Mouse (Mus musculus) telencephalon, adult 2 months (tissue): ENCODE data around the gene N4bp1.

Experiments used
- DNase-seq: peaks from one replicate; pipeline ENCODE4 v3.0.0-alpha.2; 2011; ENCODE audit warnings: low read depth, low spot score

Gene N4bp1

DNA sequence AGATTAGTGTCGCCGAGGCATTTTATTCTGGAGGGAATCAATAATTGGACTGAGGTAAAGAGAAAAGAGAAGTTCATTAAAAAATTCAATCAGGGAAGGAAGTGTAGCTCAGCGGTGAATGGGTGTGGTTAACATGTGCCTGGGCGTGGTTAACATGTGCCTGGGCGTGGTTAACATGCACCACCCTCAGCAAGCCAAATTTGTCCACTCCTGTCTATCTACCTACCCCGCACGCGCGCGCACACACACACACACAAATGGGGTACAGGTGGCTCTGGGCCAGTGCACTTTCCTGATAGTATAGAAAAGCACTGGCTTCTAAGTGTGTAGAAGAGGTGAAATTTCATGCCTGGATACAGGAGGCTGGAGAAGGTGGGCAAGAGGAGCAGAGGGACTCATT lies 119.9 kb downstream of the N4bp1 start:
- DNase-seq = no peak

DNA sequence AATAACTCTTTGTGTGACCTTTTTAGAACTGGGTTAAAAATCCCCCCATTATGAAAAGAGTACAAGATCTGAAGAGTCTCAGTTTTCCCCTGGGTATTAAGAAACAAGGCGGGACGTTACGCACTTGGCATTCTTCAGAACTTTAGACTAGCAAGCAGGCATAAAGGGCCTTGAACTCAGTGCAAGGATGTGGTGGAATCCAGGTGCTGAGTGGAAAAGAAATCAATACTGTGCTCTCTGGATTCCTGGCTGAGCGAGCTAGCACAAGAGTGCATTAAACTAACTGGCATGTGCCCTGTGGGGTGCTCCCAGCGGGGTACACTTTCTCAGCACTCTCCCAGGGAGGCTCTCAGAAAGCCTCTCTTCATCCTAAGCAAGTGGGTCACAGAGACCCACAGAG lies 122.3 kb downstream of the N4bp1 start:
- no peak for DNase-seq

DNA sequence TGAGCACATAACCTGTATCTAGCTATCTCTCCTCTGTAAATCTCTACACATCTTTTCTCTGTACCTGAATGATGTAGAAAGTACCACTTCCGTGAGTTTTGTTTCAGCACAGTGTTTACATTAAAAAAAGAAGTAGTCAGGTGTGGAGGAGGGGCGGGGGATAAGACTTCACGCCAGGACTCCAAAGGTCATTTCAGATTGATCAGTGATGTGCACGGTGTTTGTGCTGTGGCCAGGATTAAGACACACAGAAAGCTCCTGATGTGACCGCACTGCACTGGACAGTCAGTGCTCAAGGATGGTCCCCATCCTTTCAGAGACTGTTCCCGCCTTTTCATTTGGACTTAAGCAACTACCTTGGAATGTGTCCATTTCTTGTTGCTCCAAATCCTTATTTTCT lies 124.3 kb downstream of the N4bp1 start:
- no peak for DNase-seq

DNA sequence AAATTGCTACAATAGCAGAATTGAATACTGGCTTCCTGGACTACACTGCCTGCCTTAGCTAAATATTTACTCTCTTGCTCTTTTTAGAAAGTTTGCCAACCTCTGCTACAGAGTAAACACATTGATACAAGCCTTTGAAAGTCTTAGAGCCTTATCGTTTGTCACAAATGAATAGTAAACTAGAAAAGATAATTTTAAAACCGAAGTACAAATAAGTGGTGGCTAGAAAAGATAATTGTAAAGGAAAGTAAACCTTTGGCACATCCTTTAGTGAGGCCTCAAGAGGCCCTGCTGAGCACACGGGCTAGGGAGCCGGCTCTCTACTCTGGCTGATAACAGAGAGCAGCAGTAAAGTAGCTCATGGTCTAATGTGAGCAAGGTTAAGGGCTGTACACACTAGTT lies 126.0 kb downstream of the N4bp1 start:
- DNase-seq = no peak

DNA sequence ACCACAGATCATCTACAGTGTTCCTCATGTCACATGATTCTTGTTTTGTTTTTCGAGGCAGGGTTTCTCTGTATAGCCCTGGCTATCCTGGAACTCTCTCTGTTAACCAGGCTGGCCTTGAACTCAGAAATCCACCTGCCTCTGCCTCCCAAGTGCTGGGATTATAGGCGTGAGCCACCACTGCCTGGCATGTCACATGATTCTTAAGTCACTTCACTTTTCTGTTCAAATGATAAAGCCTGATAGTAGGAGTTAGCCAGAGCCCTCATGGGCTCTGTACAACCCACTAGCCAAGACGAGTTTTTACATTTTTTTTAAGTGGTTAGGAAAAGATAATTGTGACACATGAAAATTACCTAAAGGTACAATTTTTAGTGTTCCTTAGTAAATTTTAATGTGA lies 126.4 kb downstream of the N4bp1 start:
- DNase-seq = no peak
